Mouse (Mus musculus) urinary bladder, postnatal 36 days (tissue): Measurements from ENCODE around the gene Tmem253.

Source experiments
- DNase-seq, 2 experiments: peaks; one replicate each; pipeline ENCODE4 v3.0.0; 2022; ENCODE audit warnings: low spot score in 2 of 2, mixed read lengths in 1 of 2

Gene Tmem253

GRCm38 (mm10) chr14:52015445-52016100 is at the start of gene Tmem253:
Gene Tmem253, plus strand, starts transcription at chr14:52015658.
- no peak for DNase-seq

- DNase-seq, result no peak
Observed at GRCm38 (mm10) chr14:51967400-51967799, 48.1 kb upstream of the Tmem253 start.

GRCm38 (mm10) chr14:51979252-51979651 is 36.2 kb upstream of the Tmem253 start:
- DNase-seq, result no peak

GRCm38 (mm10) chr14:51983251-51983650 is 32.2 kb upstream of the Tmem253 start:
- DNase-seq, result no peak

GRCm38 (mm10) chr14:51983855-51984246 is 31.6 kb upstream of the Tmem253 start:
- DNase-seq, result no peak

- DNase-seq, result peak; percentile 58 to 72
Observed at GRCm38 (mm10) chr14:51984247-51985231, 30.9 kb upstream of the Tmem253 start, which contains the start of gene Arhgef40. Gene Arhgef40, plus strand, starts transcription at chr14:51984719.

- DNase-seq, result peak; percentile 54 to 85
Observed at GRCm38 (mm10) chr14:51985301-51986152, 29.9 kb upstream of the Tmem253 start.

GRCm38 (mm10) chr14:51986153-51986505 is 29.3 kb upstream of the Tmem253 start:
- DNase-seq, result no peak

- DNase-seq, result no peak
Observed at GRCm38 (mm10) chr14:51987177-51987576, 28.3 kb upstream of the Tmem253 start.

GRCm38 (mm10) chr14:51988731-51989130 is 26.7 kb upstream of the Tmem253 start:
- no peak for DNase-seq

GRCm38 (mm10) chr14:51989461-51989970 is 25.9 kb upstream of the Tmem253 start:
- no peak for DNase-seq

GRCm38 (mm10) chr14:51994453-51994852 is 21.0 kb upstream of the Tmem253 start:
- no peak for DNase-seq

- DNase-seq, result no peak
Observed at GRCm38 (mm10) chr14:51995219-51995871, 20.1 kb upstream of the Tmem253 start.

- no peak for DNase-seq
Observed at GRCm38 (mm10) chr14:51996231-51996841, 19.1 kb upstream of the Tmem253 start.

GRCm38 (mm10) chr14:51996866-51997265 is 18.6 kb upstream of the Tmem253 start:
- no peak for DNase-seq

- DNase-seq, result no peak
Observed at GRCm38 (mm10) chr14:51997483-51997882, 18.0 kb upstream of the Tmem253 start.

- no peak for DNase-seq
Observed at GRCm38 (mm10) chr14:52003981-52004495, 11.4 kb upstream of the Tmem253 start.

- no peak for DNase-seq
Observed at GRCm38 (mm10) chr14:52005141-52005540, 10.3 kb upstream of the Tmem253 start.

- DNase-seq, result no peak
Observed at GRCm38 (mm10) chr14:52005616-52006015, 9.8 kb upstream of the Tmem253 start.

GRCm38 (mm10) chr14:52006241-52006640 is 9.2 kb upstream of the Tmem253 start:
- DNase-seq, result no peak
